Mouse (Mus musculus): Measurements from ENCODE around the gene Ipo11. TPM values are rescaled to one million over a fixed set of nuclear protein-coding genes. Genes with fewer than 3 reads are reported as not detected.
"Not testable (repeated sequence)": the region's sequence is repeated elsewhere in the genome, so short reads cannot be mapped to it uniquely, and the experiment has no call there.

The Ipo11 gene
- polyA plus RNA-seq, 1 experiment: 25.3 TPM

DNA sequence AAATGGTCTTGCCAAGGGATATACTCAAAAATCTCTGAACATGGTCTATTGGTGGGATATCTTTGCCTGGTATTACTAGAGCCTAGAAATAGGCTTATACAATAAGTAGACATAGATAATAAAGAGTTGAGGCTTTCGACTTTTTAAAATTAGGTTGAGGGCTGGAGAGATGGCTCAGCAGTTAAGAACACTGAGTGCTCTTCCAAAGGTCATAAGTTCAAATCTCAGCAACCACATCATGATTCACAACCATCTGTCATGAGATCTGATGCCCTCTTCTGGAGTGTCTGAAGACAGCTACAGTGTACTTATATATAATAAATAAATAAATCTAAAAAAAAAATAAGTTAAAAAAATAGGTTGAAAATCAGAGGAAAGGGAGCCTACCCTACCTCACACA, 6.0 kb upstream of the Ipo11 start:
- Histone ChIP-seq H3K4me1 (ENCODE audit: control insufficient read depth, insufficient read depth, low read length) (peaks cover 5% of the 10 kb centered on the region), H3K4me3 (ENCODE audit: insufficient read depth, low read length) (no peak overlapping the region), H3K27ac (ENCODE audit: insufficient read depth, low read depth, low read length) (no peak overlapping the region)
- TF ChIP-seq CTCF (IDR thresholded peaks at IDR 0.05; ENCODE audit: low read depth, low read length) (no peak), POLR2A (IDR thresholded peaks at IDR 0.05; ENCODE audit: borderline replicate concordance, low read depth, low read length) (no peak)

DNA sequence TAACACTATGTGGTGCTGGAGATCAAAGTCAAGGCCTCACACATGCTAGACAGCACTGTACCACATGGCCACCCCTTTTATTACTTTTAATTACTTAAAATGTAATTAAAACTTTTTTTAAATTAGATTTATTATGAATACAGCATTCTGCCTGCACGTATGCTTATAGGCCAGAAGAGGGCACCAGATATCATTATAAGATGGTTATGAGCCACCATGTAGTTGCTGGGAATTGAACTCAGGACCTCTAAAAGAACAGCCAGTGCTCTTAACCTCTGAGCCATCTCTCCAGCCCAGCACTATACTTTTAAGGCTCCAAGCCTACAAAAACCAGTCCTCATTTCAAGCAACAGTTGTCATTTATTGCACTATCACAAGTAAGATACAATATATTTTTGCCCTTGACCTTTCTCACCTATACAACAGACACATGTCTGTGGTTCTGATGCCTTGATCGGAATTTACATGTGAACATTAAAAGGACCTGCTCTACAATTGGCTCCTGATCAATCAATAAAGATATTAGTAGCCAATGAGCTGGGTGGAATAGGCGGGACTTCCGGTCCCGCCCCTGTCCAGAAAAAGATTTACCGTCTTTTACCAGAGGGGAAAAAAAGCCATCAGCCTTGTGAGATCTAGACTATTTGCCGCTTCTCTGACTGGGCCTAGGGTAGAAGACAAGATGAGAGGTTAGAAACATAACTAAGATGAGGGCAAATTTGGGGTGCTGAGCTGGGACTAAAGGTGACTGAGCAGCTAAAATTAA, 4.6 kb upstream of the Ipo11 start:
- Histone ChIP-seq H3K27ac (ENCODE audit: insufficient read depth, low read depth, low read length) (no peak overlapping the region), H3K4me3 (ENCODE audit: insufficient read depth, low read length) (no peak overlapping the region), H3K4me1 (ENCODE audit: control insufficient read depth, insufficient read depth, low read length) (peaks cover 5% of the 10 kb centered on the region)
- TF ChIP-seq CTCF (IDR thresholded peaks at IDR 0.05; ENCODE audit: low read depth, low read length) (no peak), POLR2A (IDR thresholded peaks at IDR 0.05; ENCODE audit: borderline replicate concordance, low read depth, low read length) (no peak)

DNA sequence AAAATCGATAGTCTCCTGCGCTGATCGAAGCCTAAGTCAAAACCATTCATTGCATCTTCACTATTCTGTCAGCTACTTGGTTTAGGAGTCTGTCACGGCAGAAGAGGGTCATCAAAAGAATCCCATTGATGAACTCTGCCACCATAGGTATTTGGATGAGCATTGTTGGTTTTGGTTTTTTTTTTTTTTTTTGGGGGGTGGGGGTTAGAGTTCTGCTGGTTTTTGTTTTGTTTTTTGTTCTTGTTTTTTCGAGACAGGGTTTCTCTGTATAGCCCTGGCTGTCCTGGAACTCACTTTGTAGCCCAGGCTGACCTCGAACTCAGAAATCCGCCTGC, 347 bp upstream of the Ipo11 start:
- Histone ChIP-seq H3K4me1 (ENCODE audit: control insufficient read depth, insufficient read depth, low read length) (peaks cover 7% of the 10 kb centered on the region), H3K27ac (ENCODE audit: insufficient read depth, low read depth, low read length) (no peak overlapping the region), H3K4me3 (ENCODE audit: insufficient read depth, low read length) (peak overlapping the region; percentile 64)
- TF ChIP-seq POLR2A (IDR thresholded peaks at IDR 0.05; ENCODE audit: borderline replicate concordance, low read depth, low read length) (no peak), CTCF (IDR thresholded peaks at IDR 0.05; ENCODE audit: low read depth, low read length) (no peak)

DNA sequence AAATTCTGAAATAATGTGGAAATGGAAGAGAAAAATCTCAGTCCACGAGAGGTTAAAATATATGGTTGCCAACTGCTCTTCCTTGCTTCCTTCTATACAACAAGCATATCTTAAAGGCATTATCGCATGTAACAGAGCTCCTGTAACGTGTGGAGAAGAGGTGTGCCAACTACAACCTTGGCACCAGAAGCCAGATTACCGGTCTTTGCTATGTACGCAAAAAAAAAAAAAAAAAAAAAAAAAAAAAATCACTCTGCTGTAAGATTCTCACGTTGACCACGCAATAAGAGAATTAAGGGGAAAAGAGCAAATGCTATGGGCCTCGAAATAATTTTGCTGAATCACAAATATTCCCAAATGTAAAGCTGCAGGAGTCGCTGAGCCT, 895 bp downstream of the Ipo11 start:
- H3K27ac ChIP-seq (ENCODE audit: insufficient read depth, low read depth, low read length): peak overlapping the region; percentile 20; the same call in 1 of the 2 replicates
- peaks cover 7% of the 10 kb centered on the region for H3K4me1 ChIP-seq (ENCODE audit: control insufficient read depth, insufficient read depth, low read length)
- peak overlapping the region; percentile 99 for H3K4me3 ChIP-seq (ENCODE audit: insufficient read depth, low read length)
- TF ChIP-seq CTCF (IDR thresholded peaks at IDR 0.05; ENCODE audit: low read depth, low read length) (no peak), POLR2A (IDR thresholded peaks at IDR 0.05; ENCODE audit: borderline replicate concordance, low read depth, low read length) (no peak)

DNA sequence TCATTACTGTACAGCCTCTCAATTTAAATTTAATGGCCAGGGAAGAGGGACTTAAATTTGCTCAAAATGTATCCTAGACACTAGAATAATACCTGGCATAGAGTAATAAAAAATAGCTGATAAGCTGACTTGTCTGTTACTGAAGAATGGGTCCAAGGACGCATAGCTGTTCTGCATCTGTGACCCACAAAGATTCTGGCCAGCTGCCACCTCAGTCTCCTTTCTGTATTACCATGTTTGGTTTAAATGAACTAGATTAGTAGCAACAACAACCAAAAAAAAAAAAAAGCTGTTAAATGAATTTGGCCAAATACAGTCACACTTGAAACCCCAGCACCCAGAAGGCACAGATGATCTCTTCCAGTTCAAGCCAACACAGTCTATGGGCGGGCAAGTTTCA, 7.6 kb downstream of the Ipo11 start:
- TF ChIP-seq CTCF (IDR thresholded peaks at IDR 0.05; ENCODE audit: low read depth, low read length) (no peak), POLR2A (IDR thresholded peaks at IDR 0.05; ENCODE audit: borderline replicate concordance, low read depth, low read length) (no peak)
- Histone ChIP-seq H3K4me3 (ENCODE audit: insufficient read depth, low read length) (no peak overlapping the region), H3K4me1 (ENCODE audit: control insufficient read depth, insufficient read depth, low read length) (peaks cover 11% of the 10 kb centered on the region), H3K27ac (ENCODE audit: insufficient read depth, low read depth, low read length) (no peak overlapping the region)

DNA sequence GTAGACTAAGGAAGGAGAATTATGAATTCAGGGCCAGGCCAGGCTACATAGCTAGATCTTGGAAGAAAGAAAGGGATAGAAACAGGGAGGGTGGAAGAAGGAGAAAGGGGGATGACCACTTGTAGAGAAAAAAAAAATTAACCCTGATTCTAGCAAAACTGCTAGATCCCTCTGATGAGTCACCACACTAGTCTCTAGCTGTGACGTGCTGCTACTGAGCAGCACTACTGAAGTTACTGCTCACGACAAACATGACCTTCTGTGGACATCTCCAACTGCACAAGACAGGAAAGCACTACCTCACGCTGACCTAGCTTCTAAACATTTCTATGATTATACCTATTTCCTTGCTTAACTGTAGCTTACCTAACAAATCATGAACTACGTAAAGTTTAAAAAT, 8.5 kb downstream of the Ipo11 start:
- Histone ChIP-seq H3K4me3 (ENCODE audit: insufficient read depth, low read length) (no peak overlapping the region), H3K4me1 (ENCODE audit: control insufficient read depth, insufficient read depth, low read length) (peaks cover 7% of the 10 kb centered on the region), H3K27ac (ENCODE audit: insufficient read depth, low read depth, low read length) (no peak overlapping the region)
- TF ChIP-seq POLR2A (IDR thresholded peaks at IDR 0.05; ENCODE audit: borderline replicate concordance, low read depth, low read length): no peak
- no peak for TF ChIP-seq CTCF (IDR thresholded peaks at IDR 0.05; ENCODE audit: low read depth, low read length)

DNA sequence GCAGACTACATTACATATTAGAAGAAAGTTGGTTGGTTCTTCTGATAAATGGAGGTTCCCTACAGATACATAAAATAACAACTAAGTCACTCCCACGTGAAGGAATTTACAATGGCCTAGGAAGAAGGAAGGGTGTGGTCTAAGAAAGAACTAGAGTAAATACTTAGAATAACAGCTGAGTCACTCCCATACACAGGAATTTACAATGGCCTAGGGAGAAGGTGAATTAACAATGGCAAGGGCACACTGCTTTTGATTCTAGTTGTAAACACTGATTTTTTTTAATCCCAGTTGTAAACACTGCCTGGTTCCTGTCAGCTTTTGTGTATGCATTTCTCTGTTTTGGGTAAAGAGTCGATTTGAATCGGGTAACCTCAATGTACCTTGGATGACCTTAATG, 10.8 kb downstream of the Ipo11 start:
- not testable (repeated sequence) for H3K4me3 ChIP-seq (ENCODE audit: insufficient read depth, low read length); H3K4me1 ChIP-seq (ENCODE audit: control insufficient read depth, insufficient read depth, low read length); H3K27ac ChIP-seq (ENCODE audit: insufficient read depth, low read depth, low read length)

DNA sequence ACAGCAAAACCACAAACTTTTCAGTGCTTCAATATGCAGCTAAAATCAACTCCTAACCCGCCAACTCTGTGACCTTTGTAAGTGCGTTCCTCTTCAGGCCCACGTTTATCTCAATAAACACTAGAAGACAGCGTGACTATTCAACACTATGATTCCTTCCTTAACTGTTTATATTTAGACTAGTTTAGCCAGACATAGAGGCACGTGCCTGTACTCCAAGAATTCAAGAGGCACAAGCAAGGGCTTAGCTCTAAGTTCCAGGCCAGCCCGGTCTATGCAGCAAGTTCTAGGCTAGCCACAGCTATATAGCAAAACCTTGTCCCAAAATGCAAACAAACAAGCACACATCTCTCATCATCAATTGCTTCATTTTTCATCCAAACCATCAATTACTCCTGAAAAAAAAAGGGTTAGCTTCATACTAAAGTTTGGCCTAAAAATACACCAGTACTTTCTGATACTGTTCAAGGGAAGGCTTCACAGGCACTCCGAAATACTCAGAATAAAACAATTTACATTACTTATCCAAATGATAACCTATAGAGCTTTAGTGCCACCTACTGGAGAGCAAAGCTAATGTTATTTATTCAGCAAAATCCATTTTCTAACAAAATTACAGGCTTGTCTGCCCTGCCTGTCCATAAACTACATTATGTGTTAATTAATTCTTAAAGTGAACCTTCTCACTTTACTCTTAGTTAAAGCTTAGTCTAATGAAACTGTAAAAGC, 18.3 kb downstream of the Ipo11 start:
- Histone ChIP-seq H3K4me3 (ENCODE audit: insufficient read depth, low read length) (no peak overlapping the region), H3K27ac (ENCODE audit: insufficient read depth, low read depth, low read length) (no peak overlapping the region), H3K4me1 (ENCODE audit: control insufficient read depth, insufficient read depth, low read length) (no peaks in the 10 kb centered on the region)
- no peak for TF ChIP-seq POLR2A (IDR thresholded peaks at IDR 0.05; ENCODE audit: borderline replicate concordance, low read depth, low read length)
- no peak for TF ChIP-seq CTCF (IDR thresholded peaks at IDR 0.05; ENCODE audit: low read depth, low read length)

DNA sequence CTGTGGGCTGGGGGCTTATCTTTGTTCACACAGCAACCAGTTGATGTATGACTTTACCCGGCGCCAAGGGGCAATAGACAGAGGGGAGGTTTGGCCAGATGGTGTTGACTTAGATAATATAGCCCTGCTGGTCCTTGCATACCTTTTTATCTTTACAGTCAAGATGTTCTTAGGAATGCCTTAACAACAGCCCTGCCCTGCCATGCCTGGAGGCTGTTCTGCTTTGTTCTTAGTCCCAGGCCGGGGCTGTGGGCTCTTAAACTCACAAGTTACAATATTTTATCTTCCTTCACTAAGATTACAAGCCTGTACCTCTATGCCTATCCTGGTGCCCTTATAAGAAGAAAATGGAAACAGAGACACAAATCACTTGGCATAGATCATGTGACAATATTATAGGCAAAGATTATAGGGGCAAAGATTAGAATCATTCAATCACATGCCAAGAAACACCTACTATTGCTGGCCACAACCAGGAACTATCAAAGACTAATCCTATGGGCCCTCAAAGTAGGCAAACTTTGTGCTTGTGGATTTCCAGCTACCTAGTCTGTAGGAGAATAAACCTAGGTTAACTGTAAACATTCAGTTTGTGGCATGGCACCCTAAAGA, 23.5 kb downstream of the Ipo11 start:
- Histone ChIP-seq H3K27ac (ENCODE audit: insufficient read depth, low read depth, low read length) (no peak overlapping the region), H3K4me1 (ENCODE audit: control insufficient read depth, insufficient read depth, low read length) (no peaks in the 10 kb centered on the region), H3K4me3 (ENCODE audit: insufficient read depth, low read length) (no peak overlapping the region)
- no peak for TF ChIP-seq POLR2A (IDR thresholded peaks at IDR 0.05; ENCODE audit: borderline replicate concordance, low read depth, low read length)
- no peak for TF ChIP-seq CTCF (IDR thresholded peaks at IDR 0.05; ENCODE audit: low read depth, low read length)

DNA sequence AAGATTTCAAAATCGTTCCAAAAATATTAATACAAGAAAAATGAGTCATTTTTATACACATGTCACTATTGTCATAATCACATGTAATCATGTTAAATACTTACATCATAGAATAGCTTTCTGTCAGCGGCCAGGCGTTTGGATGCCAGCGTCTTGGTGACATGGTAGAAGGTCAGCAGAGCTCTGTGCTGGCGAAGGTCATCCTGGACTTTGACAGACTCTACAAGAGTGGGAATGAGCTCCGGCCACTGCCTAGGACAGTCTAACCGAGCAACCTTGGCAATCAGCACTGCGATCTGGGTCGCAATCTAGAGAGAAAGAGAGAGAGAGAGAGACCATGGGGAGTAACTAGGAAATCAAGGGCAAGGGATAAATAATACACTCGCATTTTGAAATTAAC, 26.7 kb downstream of the Ipo11 start:
- Histone ChIP-seq H3K4me1 (ENCODE audit: control insufficient read depth, insufficient read depth, low read length) (no peaks in the 10 kb centered on the region), H3K27ac (ENCODE audit: insufficient read depth, low read depth, low read length) (no peak overlapping the region), H3K4me3 (ENCODE audit: insufficient read depth, low read length) (no peak overlapping the region)
- TF ChIP-seq POLR2A (IDR thresholded peaks at IDR 0.05; ENCODE audit: borderline replicate concordance, low read depth, low read length): no peak
- no peak for TF ChIP-seq CTCF (IDR thresholded peaks at IDR 0.05; ENCODE audit: low read depth, low read length)

All from bone marrow macrophage, adult 2 months (primary cell).